Mouse (Mus musculus) MEL (cell line): ENCODE measurements around the gene Tefm. TPM values are rescaled to one million over a fixed set of nuclear protein-coding genes. Genes with fewer than 3 reads are reported as not detected.

Source experiments
- DNase-seq: peaks from one replicate; pipeline ENCODE4 v3.0.0; 2011; ENCODE audit warnings: low read depth, low spot score
- H3K27ac ChIP-seq: 2 replicates; pipeline ENCODE4 v1.5.1; 2012; ENCODE audit warnings: low read depth, mild to moderate bottlenecking, control low read depth, low read length, moderate library complexity; ENCODE audit not compliant: control insufficient read depth
- H3K27me3 ChIP-seq, 2 experiments: fragments of 150-350 bp in 1 of 2; sonication (generic) in 1 of 2; 2 replicates each; pipeline ENCODE4 v1.6.1; 2012; ENCODE audit warnings: low read length in 2 of 2, mild to moderate bottlenecking in 2 of 2, improper control_type of control experiment in 1 of 2, moderate library complexity in 1 of 2; ENCODE audit not compliant: insufficient read depth in 2 of 2, control insufficient read depth in 1 of 2
- H3K36me3 ChIP-seq, 2 experiments: 2 replicates each; pipeline ENCODE4 v1.6.1; 2012 to 2014; ENCODE audit warnings: low read length in 2 of 2, improper control_type of control experiment in 1 of 2, inconsistent platforms in 1 of 2, mild to moderate bottlenecking in 1 of 2; ENCODE audit not compliant: insufficient read depth in 2 of 2, control insufficient read depth in 1 of 2
- H3K4me1 ChIP-seq, 2 experiments: fragments of 150-350 bp in 1 of 2; sonication (generic) in 1 of 2; 2 replicates each; pipeline ENCODE4 v1.6.1; 2012; ENCODE audit warnings: low read length in 2 of 2, improper control_type of control experiment in 1 of 2, mild to moderate bottlenecking in 1 of 2; ENCODE audit not compliant: insufficient read depth in 2 of 2, control insufficient read depth in 1 of 2
- H3K4me3 ChIP-seq, 2 experiments: fragments of 150-350 bp in 1 of 2; sonication (generic) in 1 of 2; 2 replicates each; pipeline ENCODE4 v1.5.1; 2012; ENCODE audit warnings: low read depth in 2 of 2, low read length in 2 of 2, mild to moderate bottlenecking in 2 of 2, moderate library complexity in 2 of 2, control low read depth in 1 of 2, improper control_type of control experiment in 1 of 2; ENCODE audit not compliant: control insufficient read depth in 1 of 2, insufficient read depth in 1 of 2
- H3K79me2 ChIP-seq: 2 replicates; pipeline ENCODE4 v1.6.1; 2012; ENCODE audit warnings: mild to moderate bottlenecking, low read length, moderate library complexity; ENCODE audit not compliant: control insufficient read depth, poor library complexity, insufficient read depth
- H3K9ac ChIP-seq: 2 replicates; pipeline ENCODE4 v1.6.1; 2012; ENCODE audit warnings: low read depth, mild to moderate bottlenecking, control low read depth, low read length, moderate library complexity; ENCODE audit not compliant: control insufficient read depth, poor library complexity, severe bottlenecking
- H3K9me3 ChIP-seq: fragments of 150-350 bp; sonication (generic); replicated peaks from 2 replicates; pipeline ENCODE4 v1.6.1; 2012; ENCODE audit warnings: mild to moderate bottlenecking, low read length, improper control_type of control experiment, moderate library complexity; ENCODE audit not compliant: insufficient read depth
- CHD1 ChIP-seq: IDR thresholded peaks from 2 replicates; pipeline ENCODE4 v1.6.1; 2012; ENCODE audit warnings: low read depth, mild to moderate bottlenecking, inconsistent platforms, low read length, improper control_type of control experiment
- E2F4 ChIP-seq: IDR thresholded peaks from 2 replicates; pipeline ENCODE4 v1.6.1; 2011; ENCODE audit warnings: low read depth, low read length, improper control_type of control experiment, borderline replicate concordance
- ELF1 ChIP-seq: IDR thresholded peaks from 2 replicates; pipeline ENCODE4 v1.6.1; 2014; ENCODE audit warnings: low read depth, mild to moderate bottlenecking, inconsistent platforms, low read length, improper control_type of control experiment, moderate library complexity
- EP300 ChIP-seq, 2 experiments: IDR thresholded peaks; 2 replicates each; pipeline ENCODE4 v1.6.1; 2011; ENCODE audit warnings: improper control_type of control experiment in 2 of 2, low read length in 2 of 2, low read depth in 1 of 2, mild to moderate bottlenecking in 1 of 2
- ETS1 ChIP-seq: IDR thresholded peaks from 2 replicates; pipeline ENCODE4 v1.6.1; 2012; ENCODE audit warnings: low read depth, mild to moderate bottlenecking, inconsistent platforms, low read length, improper control_type of control experiment, moderate library complexity
- GATA1 ChIP-seq: IDR thresholded peaks from 2 replicates; pipeline ENCODE4 v1.6.1; 2011; ENCODE audit warnings: low read depth, low read length, improper control_type of control experiment
- HCFC1 ChIP-seq: IDR thresholded peaks from 2 replicates; pipeline ENCODE4 v1.6.1; 2012; ENCODE audit warnings: low read depth, mild to moderate bottlenecking, inconsistent platforms, low read length, improper control_type of control experiment, moderate library complexity
- MAFK ChIP-seq: IDR thresholded peaks from 2 replicates; pipeline ENCODE4 v1.6.1; 2011; ENCODE audit warnings: low read depth, mild to moderate bottlenecking, low read length, improper control_type of control experiment, borderline replicate concordance
- MAX ChIP-seq: IDR thresholded peaks from 2 replicates; pipeline ENCODE4 v1.6.1; 2011; ENCODE audit warnings: low read length, improper control_type of control experiment
- MXI1 ChIP-seq: IDR thresholded peaks from 2 replicates; pipeline ENCODE4 v1.6.1; 2011; ENCODE audit warnings: mild to moderate bottlenecking, low read depth, low read length, improper control_type of control experiment
- MYB ChIP-seq: IDR thresholded peaks from 2 replicates; pipeline ENCODE4 v1.6.1; 2011; ENCODE audit warnings: mild to moderate bottlenecking, low read depth, low read length, improper control_type of control experiment
- NELFE ChIP-seq: IDR thresholded peaks from 2 replicates; pipeline ENCODE4 v1.6.1; 2011; ENCODE audit warnings: low read depth, low read length, improper control_type of control experiment
- NRF1 ChIP-seq: IDR thresholded peaks from 2 replicates; pipeline ENCODE4 v1.6.1; 2014; ENCODE audit warnings: low read depth, mild to moderate bottlenecking, inconsistent platforms, low read length, improper control_type of control experiment, moderate library complexity; ENCODE audit not compliant: poor library complexity, insufficient read depth, severe bottlenecking
- POLR2A ChIP-seq, 2 experiments: IDR thresholded peaks; 2 replicates each; pipeline ENCODE4 v1.6.1; 2011 to 2012; ENCODE audit warnings: low read length in 2 of 2, mild to moderate bottlenecking in 2 of 2, control low read depth in 1 of 2, improper control_type of control experiment in 1 of 2, low read depth in 1 of 2, moderate library complexity in 1 of 2; ENCODE audit not compliant: control insufficient read depth in 1 of 2, insufficient read depth in 1 of 2, poor library complexity in 1 of 2
- RAD21 ChIP-seq: IDR thresholded peaks from 2 replicates; pipeline ENCODE4 v1.6.1; 2011; ENCODE audit warnings: mild to moderate bottlenecking, low read depth, low read length, improper control_type of control experiment
- SMC3 ChIP-seq: IDR thresholded peaks from 2 replicates; pipeline ENCODE4 v1.6.1; 2011; ENCODE audit warnings: low read depth, low read length, improper control_type of control experiment
- TAL1 ChIP-seq: IDR thresholded peaks from 2 replicates; pipeline ENCODE4 v1.6.1; 2012; ENCODE audit warnings: mild to moderate bottlenecking, inconsistent platforms, low read length, moderate library complexity, mixed read lengths
- TBP ChIP-seq: IDR thresholded peaks from 2 replicates; pipeline ENCODE4 v1.8.0; 2011; ENCODE audit warnings: low read depth, low read length, improper control_type of control experiment
- TCF12 ChIP-seq: IDR thresholded peaks from 2 replicates; pipeline ENCODE4 v1.6.1; 2014; ENCODE audit warnings: low read depth, mild to moderate bottlenecking, inconsistent platforms, low read length, improper control_type of control experiment, moderate library complexity
- UBTF ChIP-seq: IDR thresholded peaks from 2 replicates; pipeline ENCODE4 v1.6.1; 2012; ENCODE audit warnings: low read depth, mild to moderate bottlenecking, inconsistent platforms, low read length, improper control_type of control experiment, moderate library complexity, borderline replicate concordance; ENCODE audit not compliant: insufficient read depth
- ZKSCAN1 ChIP-seq: IDR thresholded peaks from 2 replicates; pipeline ENCODE4 v1.6.1; 2012; ENCODE audit warnings: low read depth, mild to moderate bottlenecking, inconsistent platforms, low read length, improper control_type of control experiment, moderate library complexity
- ZNF384 ChIP-seq: IDR thresholded peaks from 2 replicates; pipeline ENCODE4 v1.6.1; 2012; ENCODE audit warnings: low read depth, mild to moderate bottlenecking, inconsistent platforms, low read length, improper control_type of control experiment
- polyA plus RNA-seq, 2 experiments: library from polyadenylated mRNA; stranded (reverse) in 1 of 2; unstranded in 1 of 2; fragments of >175 nt in 1 of 2; fragments of >200 nt in 1 of 2; gene quantifications; 2 replicates each; pipeline versions ENCODE4 v1.2.1 to v1.2.4; 2012; ENCODE audit warnings: low replicate concordance in 2 of 2, low read depth in 1 of 2; ENCODE audit not compliant: insufficient read length in 2 of 2, insufficient read depth in 1 of 2, missing spikeins in 1 of 2
- total RNA-seq: library from RNA; depleted of rRNA; stranded (reverse); fragments of 300-350 nt; gene quantifications from 2 replicates; pipeline ENCODE4 v1.2.3, GENCODE M21; 2012

Gene Tefm
- total and polyA plus RNA-seq, 3 experiments = 23.6 to 33.9 TPM; not detected in 1

- TF ChIP-seq ELF1 = no peak
- TF ChIP-seq, all 39 proteins: peak for 5
Measured at GRCm38 (mm10) chr11:80098444-80099056, 43.4 kb downstream of the Tefm start (continued).

DNA sequence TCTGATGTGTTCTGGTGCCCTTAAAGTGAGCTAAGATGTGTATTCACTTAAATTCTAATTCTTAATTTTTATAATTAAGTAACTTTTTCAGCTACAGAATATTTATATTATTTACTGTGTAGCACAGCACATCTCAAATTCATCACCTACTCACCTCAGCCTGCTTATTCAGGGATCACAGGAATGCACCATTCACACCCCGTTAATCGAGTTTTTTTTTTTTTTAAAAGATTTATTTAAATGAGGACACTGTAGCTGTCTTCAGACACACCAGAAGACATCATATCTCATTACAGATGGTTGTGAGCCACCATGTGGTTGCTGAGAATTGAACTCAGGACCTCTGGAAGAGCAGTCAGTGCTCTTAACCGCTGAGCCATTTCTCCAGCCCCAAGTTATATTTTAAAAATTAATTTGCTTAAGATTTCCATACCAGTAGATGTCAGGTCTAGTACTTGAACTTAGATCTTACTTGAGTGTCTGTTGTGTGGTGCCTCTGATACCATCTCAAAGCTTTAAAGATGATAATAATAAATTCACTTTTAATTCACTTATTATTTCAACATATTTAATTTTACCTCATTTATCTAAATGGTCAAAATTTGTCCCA, 51.3 kb downstream of the Tefm start:
- peak overlapping the region; percentile 14 to 93; a peak in 3 of 4 replicates for H3K4me3 ChIP-seq
- peaks cover 15% of the 10 kb centered on the region in 2 experiments for H3K4me1 ChIP-seq
- H3K9ac ChIP-seq = peak overlapping the region; percentile 96

GRCm38 (mm10) chr11:80089817-80090214, 52.2 kb downstream of the Tefm start:
- H3K4me1 ChIP-seq = peaks cover 19 to 21% of the 10 kb centered on the region in 2 experiments
- H3K79me2 ChIP-seq = peaks cover 37% of the 10 kb centered on the region
- H3K27ac ChIP-seq = peak overlapping the region; percentile 76
- H3K27me3 ChIP-seq = no peaks in the 10 kb centered on the region
- peaks cover 3 to 42% of the 10 kb centered on the region in 2 experiments for H3K36me3 ChIP-seq
- TF ChIP-seq UBTF (0 out of 2 replicates have a peak, but pooled peaks have one; percentile 8), MXI1 (peak; percentile 60; the same call in 1 of the 2 replicates), RAD21 (no peak), ZNF384 (0 out of 2 replicates have a peak, but pooled peaks have one; percentile 3), NELFE (no peak), E2F4 (0 out of 2 replicates have a peak, but pooled peaks have one; percentile 46), CHD1 (peak; percentile 88)
- H3K9ac ChIP-seq = peak overlapping the region; percentile 96
- H3K4me3 ChIP-seq = peak overlapping the region; percentile 93 to 95
- DNase-seq = peak; percentile 70
- H3K9me3 ChIP-seq = no peaks in the 10 kb centered on the region

More for the DNA sequence above, 51.3 kb downstream of the Tefm start:
- Histone ChIP-seq H3K9me3 (no peaks in the 10 kb centered on the region), H3K27ac (no peak overlapping the region), H3K79me2 (peaks cover 40% of the 10 kb centered on the region), H3K36me3 (peaks cover 10 to 37% of the 10 kb centered on the region in 2 experiments), H3K27me3 (no peaks in the 10 kb centered on the region)
- no peak for TF ChIP-seq ZKSCAN1
- TF ChIP-seq EP300 (IDR thresholded peaks at IDR 0.05; ENCODE audit: low read depth in 1 of 2, low read length in 2 of 2) = no peak
- TF ChIP-seq HCFC1 = no peak
- no peak for TF ChIP-seq TCF12
- no peak for TF ChIP-seq MYB
- peak; percentile 74 for TF ChIP-seq TBP
- TF ChIP-seq TAL1 = no peak
- TF ChIP-seq SMC3 = 0 out of 2 replicates have a peak, but pooled peaks have one; percentile 4
- TF ChIP-seq ETS1 = no peak
- TF ChIP-seq GATA1 = 0 out of 2 replicates have a peak, but pooled peaks have one; percentile 5
- TF ChIP-seq MAFK = no peak
- TF ChIP-seq POLR2A (IDR thresholded peaks at IDR 0.05; ENCODE audit: control insufficient read depth in 1 of 2, insufficient read depth in 1 of 2, low read depth in 1 of 2, low read length in 2 of 2, poor library complexity in 1 of 2) = no peak
- no peak for TF ChIP-seq UBTF
- TF ChIP-seq MAX = no peak
- peak; percentile 83 for TF ChIP-seq ZNF384
- TF ChIP-seq NRF1 = no peak
- no peak for DNase-seq
